Comparison of ENCODE assay signal across 25 mouse cellular contexts in genomic region chr4:129097006-129097405, GRCm38 (mm10). TPM values are rescaled to one million over a fixed set of nuclear protein-coding genes. Genes with fewer than 3 reads are reported as not detected.
"Had no signal": no experiment of that assay in that cellular context is flagged by ENCODE, and none has a peak within 500 bp of the region (broad histone marks: within the 10 kb centered on the region; RNA-seq: fewer than 3 reads in every experiment).

No protein-coding gene starts in this region.

- DNase-seq: kidney, adult 2 months; kidney, postnatal 25 days; left cerebral cortex, postnatal 4 days; lung, adult 2 months; lung, postnatal 14 days; lung, postnatal 4 days; thymus, adult 18-20 months; thymus, postnatal 36 days had no signal

- H3K4me2 ChIP-seq: limb, embryonic 12.5 days; limb, embryonic 15.5 days; liver, embryonic 12.5 days; midbrain, embryonic 12.5 days; midbrain, embryonic 15.5 days; neural tube, embryonic 13.5 days had no signal

- ATAC-seq: liver, embryonic 12.5 days; midbrain, embryonic 15.5 days had no signal

- H3K9me3 ChIP-seq: limb, embryonic 12.5 days; limb, embryonic 15.5 days; midbrain, embryonic 12.5 days; midbrain, embryonic 15.5 days; neural tube, embryonic 13.5 days had no signal

- H3K27ac ChIP-seq: kidney, postnatal 0 days; limb, embryonic 12.5 days; limb, embryonic 15.5 days; liver, embryonic 12.5 days; midbrain, embryonic 12.5 days; midbrain, embryonic 15.5 days; neural tube, embryonic 13.5 days had no signal

- H3K4me3 ChIP-seq: limb, embryonic 12.5 days; limb, embryonic 15.5 days; liver, embryonic 12.5 days; midbrain, embryonic 12.5 days; midbrain, embryonic 15.5 days; myocyte; neural tube, embryonic 13.5 days had no signal

- H3K27me3 ChIP-seq: midbrain, embryonic 15.5 days; neural tube, embryonic 13.5 days had no signal

- H3K9ac ChIP-seq: limb, embryonic 12.5 days; limb, embryonic 15.5 days; liver, embryonic 12.5 days; midbrain, embryonic 12.5 days; midbrain, embryonic 15.5 days; neural tube, embryonic 13.5 days had no signal

- H3K4me1 ChIP-seq: limb, embryonic 12.5 days; limb, embryonic 15.5 days; liver, embryonic 12.5 days; midbrain, embryonic 12.5 days; midbrain, embryonic 15.5 days; neural tube, embryonic 13.5 days had no signal

- H3K36me3 ChIP-seq: limb, embryonic 12.5 days; limb, embryonic 15.5 days; liver, embryonic 12.5 days; midbrain, embryonic 12.5 days; midbrain, embryonic 15.5 days; neural tube, embryonic 13.5 days had no signal

RNA-seq across cellular contexts. Expression of gene Tmem54, which starts 8.3 kb away (rescaled TPM):
- total RNA-seq: layer of hippocampus, adult 8-10 months; layer of hippocampus, postnatal 10 days; left cerebral cortex, adult 8-10 months; left cerebral cortex, postnatal 14 days; left cerebral cortex, postnatal 4 days; megakaryocyte-erythroid progenitor cell, adult 5-6 weeks; monocyte, adult 5-6 weeks; neutrophil, adult 5-6 weeks had no signal
- polyA plus RNA-seq: midbrain, embryonic 15.5 days; neural tube, embryonic 13.5 days had no signal

RNA-seq across cellular contexts. Expression of gene Hpca, which starts 24.8 kb away (rescaled TPM):
- total RNA-seq: megakaryocyte progenitor cell, adult 5-6 weeks; megakaryocyte-erythroid progenitor cell, adult 5-6 weeks; monocyte, adult 5-6 weeks; neutrophil, adult 5-6 weeks had no signal
- polyA plus RNA-seq: lung, adult 2 months; spleen, adult 2 months had no signal

RNA-seq across cellular contexts. Expression of gene Fndc5, which starts 39.8 kb away (rescaled TPM):
- total RNA-seq: megakaryocyte progenitor cell, adult 5-6 weeks; monocyte, adult 5-6 weeks; neutrophil, adult 5-6 weeks had no signal
